Mouse (Mus musculus) stomach, embryonic 14.5 days (tissue): ENCODE data around the gene Selenon. TPM values are rescaled to one million over a fixed set of nuclear protein-coding genes. Genes with fewer than 3 reads are reported as not detected.

ENCODE experiments used
- ATAC-seq: fragments of 200-750 bp; cut with Nextera tagmentation; 2 replicates; pipeline ENCODE4 v1.8.0; 2017; ENCODE audit warnings: low read depth, moderate TSS enrichment; ENCODE audit not compliant: insufficient number of reproducible peaks, insufficient read depth, low FRiP score
- H3K27ac ChIP-seq: fragments of 300-500 bp; sonication (generic); 2 replicates; pipeline ENCODE4 v1.5.1; 2014; ENCODE audit warnings: mild to moderate bottlenecking, low read length, moderate library complexity, mixed read lengths
- H3K27me3 ChIP-seq: fragments of 300-500 bp; sonication (generic); 2 replicates; pipeline ENCODE4 v1.6.1; 2014; ENCODE audit warnings: low read length, control low read depth, mixed read lengths; ENCODE audit not compliant: control insufficient read depth, insufficient read depth
- H3K36me3 ChIP-seq: fragments of 300-500 bp; sonication (generic); 2 replicates; pipeline ENCODE4 v1.6.1; 2014; ENCODE audit warnings: mild to moderate bottlenecking, control low read depth, low read length, moderate library complexity, mixed read lengths; ENCODE audit not compliant: control insufficient read depth, insufficient read depth
- H3K4me1 ChIP-seq: fragments of 300-500 bp; sonication (generic); 2 replicates; pipeline ENCODE4 v1.6.1; 2014; ENCODE audit warnings: low read length, control low read depth, mixed read lengths; ENCODE audit not compliant: control insufficient read depth, insufficient read depth
- H3K4me2 ChIP-seq: fragments of 300-500 bp; sonication (generic); replicated peaks from 2 replicates; pipeline ENCODE4 v1.6.1; 2014; ENCODE audit warnings: low read depth, low read length, control low read depth
- H3K4me3 ChIP-seq: fragments of 300-500 bp; sonication (generic); 2 replicates; pipeline ENCODE4 v1.5.1; 2014; ENCODE audit warnings: low read depth, low read length, control low read depth
- H3K9ac ChIP-seq: fragments of 300-500 bp; sonication (generic); replicated peaks from 2 replicates; pipeline ENCODE4 v1.6.1; 2014; ENCODE audit warnings: low read depth, mild to moderate bottlenecking, control low read depth, low read length, moderate library complexity, mixed read lengths
- H3K9me3 ChIP-seq: fragments of 300-500 bp; sonication (generic); 2 replicates; pipeline ENCODE4 v1.6.1; 2016; ENCODE audit warnings: low read depth, low read length, control low read depth; ENCODE audit not compliant: control insufficient read depth
- WGBS: fragments of 180-500 bp; shearing (Covaris S2); extraction: QIAGEN DNeasy Blood & Tissue Kit; methylation state at CpG from one replicate; pipeline ENCODE4 v1.1.7; 2014; 5-methylcytosine and 5-hydroxymethylcytosine counted together
- polyA plus RNA-seq: library from polyadenylated mRNA; unstranded; fragments of >200 nt; fragmentation: Nextera tagmentation; extraction: Ambion mirVana; gene quantifications from 2 replicates; pipeline ENCODE4 v1.2.1, GENCODE M21; 2014

Gene Selenon
- polyA plus RNA-seq, 1 experiment from 2014 or later: 21.6 TPM

DNA sequence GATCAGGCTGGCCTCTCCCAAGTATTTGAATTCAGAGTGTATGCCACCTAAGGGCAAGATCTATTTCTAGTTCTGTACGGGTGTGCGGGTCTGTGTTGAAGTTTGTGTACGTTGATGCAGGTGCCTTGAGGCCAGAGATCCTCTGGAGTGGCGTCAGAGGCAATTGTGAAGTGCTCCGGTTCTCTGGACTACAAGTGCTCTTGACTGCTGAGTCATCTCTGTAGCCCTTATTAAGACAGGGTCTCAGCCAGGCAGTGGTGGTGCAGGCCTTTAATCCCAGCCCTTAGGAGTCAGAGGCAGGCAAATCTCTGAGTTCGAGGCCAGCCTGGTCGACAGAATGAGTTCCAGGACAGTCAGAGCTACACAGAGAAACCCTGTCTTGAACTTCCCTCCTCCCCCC is 36.4 kb downstream of the Selenon start:
- peaks cover 6% of the 10 kb centered on the region; the same call in 1 of the 2 replicates for H3K4me1 ChIP-seq
- 80% methylated on average over 7 of the region's 7 CpGs for WGBS
- H3K4me2 ChIP-seq: no peak overlapping the region
- no peaks in the 10 kb centered on the region for H3K36me3 ChIP-seq
- ATAC-seq: no peak
- no peaks in the 10 kb centered on the region for H3K9me3 ChIP-seq
- H3K9ac ChIP-seq: no peak overlapping the region
- H3K27ac ChIP-seq: no peak overlapping the region
- no peak overlapping the region for H3K4me3 ChIP-seq
- H3K27me3 ChIP-seq: no peaks in the 10 kb centered on the region

DNA sequence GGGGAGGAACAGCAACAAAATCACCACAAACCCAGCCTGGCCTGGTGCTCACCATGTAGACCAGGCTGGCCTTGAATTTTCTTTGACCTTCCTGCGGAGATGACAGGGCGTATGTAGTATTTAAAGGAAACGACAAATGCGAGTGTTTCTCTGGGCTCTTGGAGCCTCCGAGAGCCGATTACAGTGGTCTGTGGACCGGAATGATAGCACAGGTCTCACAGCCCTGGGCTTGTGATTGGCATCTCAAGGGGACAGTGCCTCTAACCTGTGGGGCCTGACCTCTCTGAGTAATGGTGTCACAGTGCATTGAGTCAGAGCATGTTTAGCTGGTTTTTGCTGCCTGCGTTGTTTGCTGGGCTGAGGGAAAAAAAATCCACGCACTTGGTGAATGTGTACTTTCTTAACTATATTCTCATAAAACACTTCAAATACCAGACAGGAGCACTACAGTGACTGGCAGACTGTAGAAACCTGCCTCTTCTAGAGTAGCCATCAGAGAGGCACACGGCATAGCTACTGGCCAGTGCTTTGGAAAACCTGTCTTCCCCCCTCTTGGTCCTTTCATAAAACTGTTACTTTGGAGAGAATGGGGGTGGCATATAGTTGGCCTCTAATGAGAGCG is 37.5 kb downstream of the Selenon start:
- Histone ChIP-seq H3K36me3 (no peaks in the 10 kb centered on the region), H3K9me3 (no peaks in the 10 kb centered on the region), H3K4me1 (peaks cover 6% of the 10 kb centered on the region; the same call in 1 of the 2 replicates), H3K27ac (no peak overlapping the region), H3K27me3 (no peaks in the 10 kb centered on the region), H3K4me3 (no peak overlapping the region), H3K9ac (no peak overlapping the region), H3K4me2 (no peak overlapping the region)
- 85% methylated on average over 11 of the region's 11 CpGs for WGBS
- no peak for ATAC-seq

DNA sequence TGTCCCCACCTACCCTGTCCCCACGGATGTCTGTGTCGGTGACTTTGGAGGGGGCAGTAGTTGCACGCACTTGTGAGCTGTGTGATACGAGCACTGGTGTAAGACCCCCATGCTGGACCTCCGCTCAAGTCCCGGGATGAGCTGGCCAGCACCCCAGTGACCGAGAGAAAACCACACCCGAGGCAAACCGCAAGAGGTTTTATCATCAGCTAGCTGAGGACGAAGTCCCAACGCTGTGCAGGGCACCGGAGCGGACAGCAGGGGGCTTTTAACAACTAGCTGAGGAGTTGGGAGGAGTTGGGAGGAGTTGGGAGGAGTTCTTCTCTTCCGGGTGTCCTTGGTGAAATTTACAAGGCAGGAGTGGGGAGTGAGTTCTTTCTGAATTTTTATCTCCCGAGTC is 39.2 kb downstream of the Selenon start:
- H3K4me2 ChIP-seq: peak overlapping the region; percentile 35
- ATAC-seq: no peak
- H3K9ac ChIP-seq: 0 out of 2 replicates have a peak overlapping the region, but pooled peaks have one; percentile 14
- peak overlapping the region; percentile 12; the same call in 1 of the 2 replicates for H3K4me3 ChIP-seq
- WGBS: 15% methylated on average over 15 of the region's 15 CpGs
- no peaks in the 10 kb centered on the region for H3K9me3 ChIP-seq
- H3K27me3 ChIP-seq: no peaks in the 10 kb centered on the region
- no peaks in the 10 kb centered on the region for H3K36me3 ChIP-seq
- no peak overlapping the region for H3K27ac ChIP-seq
- peaks cover 6% of the 10 kb centered on the region; the same call in 1 of the 2 replicates for H3K4me1 ChIP-seq

DNA sequence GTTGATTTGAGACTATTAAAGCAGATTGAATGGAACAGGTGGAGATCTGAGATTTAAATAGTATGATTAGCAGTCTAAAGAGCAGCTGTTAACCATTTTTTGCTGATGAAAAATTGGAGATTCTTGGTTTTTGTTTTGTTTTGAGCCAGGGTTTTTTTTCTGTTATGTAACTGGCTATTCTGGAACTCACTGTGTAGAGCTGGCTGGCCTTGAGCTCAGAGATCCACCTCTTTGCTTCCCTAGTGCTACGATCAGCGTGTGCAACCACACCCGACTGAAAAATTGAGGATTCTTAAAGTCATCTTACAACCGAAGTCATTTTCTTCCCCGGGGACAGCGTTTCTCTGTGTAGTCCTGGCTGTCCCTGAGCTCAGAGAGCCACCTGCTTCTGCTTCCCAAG is 40.2 kb downstream of the Selenon start:
- 72% methylated on average over 6 of the region's 6 CpGs for WGBS

DNA sequence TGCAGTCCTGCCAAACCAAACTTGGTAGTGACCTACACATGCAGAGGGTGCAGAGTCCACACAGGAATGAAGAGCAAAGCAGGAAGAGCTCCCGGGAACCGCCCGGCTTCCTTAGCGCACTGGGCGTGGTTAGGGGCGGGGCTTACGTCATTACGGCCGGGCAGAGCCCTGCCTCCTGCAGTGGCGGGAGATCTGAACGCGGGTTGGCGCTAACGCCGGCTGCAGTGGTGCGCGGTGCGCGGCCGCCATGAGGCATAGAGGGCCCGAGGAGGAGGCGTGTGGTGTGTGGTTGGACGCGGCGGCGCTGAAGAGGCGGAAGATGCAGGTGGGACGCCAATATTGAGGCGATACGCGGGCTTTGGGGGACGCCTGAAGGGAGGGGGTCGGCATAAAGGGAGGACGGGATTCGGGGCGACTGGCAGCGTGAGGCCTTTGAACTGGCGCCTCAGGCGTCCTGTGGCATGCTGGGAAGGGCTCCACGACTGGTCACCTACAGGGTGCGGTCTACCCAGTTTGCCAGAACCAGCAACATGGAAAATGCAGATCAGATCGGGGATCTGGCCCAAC is 41.0 kb downstream of the Selenon start, which contains the start of gene Aunip:
Gene Aunip, plus strand, starts transcription at position 155 of the 567 bp plus-strand sequence.
- Histone ChIP-seq H3K27me3 (no peaks in the 10 kb centered on the region), H3K27ac (no peak within 1 kb of the TSS)
- ATAC-seq: peak; percentile 94

More for the DNA sequence above, 40.2 kb downstream of the Selenon start:
- Histone ChIP-seq H3K4me3 (peak overlapping the region; percentile 60), H3K27me3 (no peaks in the 10 kb centered on the region), H3K36me3 (no peaks in the 10 kb centered on the region), H3K9me3 (no peaks in the 10 kb centered on the region), H3K4me1 (peaks cover 6% of the 10 kb centered on the region; the same call in 1 of the 2 replicates), H3K4me2 (peak overlapping the region; percentile 85), H3K9ac (peak overlapping the region; percentile 38; the same call in 1 of the 2 replicates), H3K27ac (no peak overlapping the region)
- ATAC-seq: no peak

DNA sequence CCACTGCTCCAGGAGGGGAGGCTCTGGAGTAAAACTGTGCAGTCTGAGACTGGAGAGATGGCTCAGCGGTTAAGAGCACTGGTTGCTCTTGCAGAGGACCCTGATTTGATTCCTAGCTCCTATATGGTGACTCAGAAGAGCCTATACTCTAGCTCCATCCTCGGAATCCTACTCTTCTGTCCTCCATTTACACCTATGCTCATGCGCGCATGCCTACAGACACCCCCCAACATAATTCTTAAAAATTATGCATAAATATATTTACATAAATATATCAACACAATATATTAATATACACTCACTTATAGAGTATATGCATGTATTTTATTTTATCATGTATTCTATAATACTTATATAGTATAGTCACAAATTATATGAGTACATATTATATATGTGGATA is 41.6 kb downstream of the Selenon start:
- H3K9ac ChIP-seq: no peak overlapping the region
- WGBS: 77% methylated on average over 4 of the region's 4 CpGs
- peak overlapping the region; percentile 85; the same call in 1 of the 2 replicates for H3K4me2 ChIP-seq

More for the DNA sequence above, 41.0 kb downstream of the Selenon start, which contains the start of gene Aunip:
- Histone ChIP-seq H3K4me2 (peak within 1 kb of the TSS; percentile 85), H3K36me3 (no peaks in the 10 kb centered on the region), H3K9ac (peak within 1 kb of the TSS; percentile 38; the same call in 1 of the 2 replicates), H3K9me3 (no peaks in the 10 kb centered on the region), H3K4me1 (peaks cover 6% of the 10 kb centered on the region; the same call in 1 of the 2 replicates), H3K4me3 (peak within 1 kb of the TSS; percentile 60)
- WGBS: 1% methylated on average over 42 of the region's 42 CpGs

DNA sequence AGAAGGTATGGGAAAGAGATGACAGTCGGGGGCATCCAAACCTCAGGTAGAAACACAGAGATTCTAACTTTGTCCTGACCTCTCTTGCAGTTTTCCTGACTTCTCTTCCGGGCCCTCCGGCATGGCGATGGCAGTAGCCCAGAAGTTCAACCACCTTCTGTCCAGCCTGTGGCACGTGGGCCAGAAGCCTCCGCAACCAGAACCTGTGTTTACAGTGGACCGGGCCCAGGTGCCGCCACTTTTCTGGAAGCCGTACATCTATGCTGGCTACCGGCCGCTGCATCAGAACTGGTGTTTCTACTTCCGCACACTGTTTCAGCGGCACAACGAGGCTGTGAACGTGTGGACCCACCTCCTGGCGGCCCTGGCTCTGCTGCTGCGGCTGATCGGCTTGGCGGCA is 45.3 kb downstream of the Selenon start:
- WGBS: 81% methylated on average over 19 of the region's 19 CpGs
- Histone ChIP-seq H3K4me1 (no peaks in the 10 kb centered on the region), H3K4me3 (no peak overlapping the region), H3K27me3 (no peaks in the 10 kb centered on the region), H3K36me3 (no peaks in the 10 kb centered on the region), H3K9ac (no peak overlapping the region), H3K4me2 (no peak overlapping the region), H3K9me3 (no peaks in the 10 kb centered on the region), H3K27ac (no peak overlapping the region)
- ATAC-seq: no peak

More for the DNA sequence above, 41.6 kb downstream of the Selenon start:
- Histone ChIP-seq H3K4me3 (no peak overlapping the region), H3K4me1 (peaks cover 6% of the 10 kb centered on the region; the same call in 1 of the 2 replicates), H3K27ac (no peak overlapping the region), H3K27me3 (no peaks in the 10 kb centered on the region), H3K36me3 (no peaks in the 10 kb centered on the region), H3K9me3 (no peaks in the 10 kb centered on the region)
- ATAC-seq: peak; percentile 12; the same call in 1 of the 2 replicates

DNA sequence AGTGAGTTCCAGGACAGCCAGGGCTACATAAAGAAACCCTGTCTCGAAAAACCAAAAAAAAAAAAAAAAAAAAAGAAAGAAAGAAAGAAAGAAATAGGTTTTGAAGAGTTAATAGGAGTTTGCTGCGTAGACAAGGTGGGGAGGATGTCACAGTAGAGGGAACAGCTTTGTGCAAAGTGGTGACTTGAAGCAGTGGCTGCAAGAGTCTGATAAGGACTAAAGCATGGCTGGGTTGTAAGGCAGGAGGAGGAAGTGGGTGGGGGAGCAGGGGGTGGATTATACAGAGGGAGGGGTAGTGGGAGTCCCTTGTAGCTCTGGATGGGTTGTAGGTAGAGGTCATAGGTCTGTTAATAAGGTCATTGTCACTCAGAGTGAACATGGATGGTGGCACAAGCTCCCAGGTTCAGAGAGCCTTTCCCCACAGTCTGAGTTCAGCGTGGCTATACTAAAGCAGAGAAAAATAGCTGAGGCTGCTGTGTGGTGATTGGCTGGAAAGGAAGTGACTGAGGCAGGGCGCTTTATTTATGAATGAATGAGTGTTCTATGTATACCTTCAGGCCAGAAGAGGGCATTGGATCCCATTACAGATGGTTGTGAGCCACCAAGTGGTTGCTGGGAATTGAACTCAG is 45.9 kb downstream of the Selenon start:
- Histone ChIP-seq H3K27ac (no peak overlapping the region), H3K9ac (no peak overlapping the region), H3K27me3 (no peaks in the 10 kb centered on the region), H3K4me2 (no peak overlapping the region), H3K4me1 (no peaks in the 10 kb centered on the region), H3K9me3 (no peaks in the 10 kb centered on the region), H3K4me3 (no peak overlapping the region), H3K36me3 (no peaks in the 10 kb centered on the region)
- WGBS: 83% methylated on average over 3 of the region's 4 CpGs
- ATAC-seq: no peak
